Mouse (Mus musculus): ENCODE data around the gene Fam178b.

GRCm38 (mm10) chr1:36576991-36577675 lies 105.8 kb downstream of the Fam178b start:
- TF ChIP-seq EP300 (optimal IDR thresholded peaks at IDR 0.05) (no peak), CTCF (IDR thresholded peaks at IDR 0.05; ENCODE audit: low read depth) (no peak)
